Mouse (Mus musculus) embryonic facial prominence, embryonic 14.5 days (tissue): ENCODE data around the gene Ldlrap1. TPM values are rescaled to one million over a fixed set of nuclear protein-coding genes. Genes with fewer than 3 reads are reported as not detected.

ENCODE experiments used
- ATAC-seq: fragments of 200-750 bp; cut with Nextera tagmentation; 2 replicates; pipeline ENCODE4 v1.8.0; 2017; ENCODE audit warnings: low read depth, moderate number of reproducible peaks, moderate TSS enrichment
- DNase-seq: peaks from one replicate; pipeline ENCODE4 v3.0.0-alpha.2; 2015; ENCODE audit warnings: low spot score
- H3K27ac ChIP-seq: fragments of 300-500 bp; sonication (generic); replicated peaks from 2 replicates; pipeline ENCODE4 v1.5.1; 2014; ENCODE audit warnings: low read depth, mild to moderate bottlenecking, low read length, moderate library complexity
- H3K27me3 ChIP-seq: fragments of 300-500 bp; sonication (generic); replicated peaks from 2 replicates; pipeline ENCODE4 v1.6.1; 2014; ENCODE audit warnings: low read length; ENCODE audit not compliant: control insufficient read depth, insufficient read depth
- H3K36me3 ChIP-seq: fragments of 300-500 bp; sonication (generic); 2 replicates; pipeline ENCODE4 v1.6.1; 2014; ENCODE audit warnings: low read length, mixed read lengths; ENCODE audit not compliant: control insufficient read depth, insufficient read depth
- H3K4me1 ChIP-seq: fragments of 300-500 bp; sonication (generic); 2 replicates; pipeline ENCODE4 v1.6.1; 2014; ENCODE audit warnings: antibody characterized with exemption, low read length; ENCODE audit not compliant: control insufficient read depth, insufficient read depth
- H3K4me2 ChIP-seq: fragments of 300-500 bp; sonication (generic); 2 replicates; pipeline ENCODE4 v1.6.1; 2014; ENCODE audit warnings: low read depth, mild to moderate bottlenecking, low read length, moderate library complexity, mixed read lengths
- H3K4me3 ChIP-seq: fragments of 300-500 bp; sonication (generic); 2 replicates; pipeline ENCODE4 v1.5.1; 2014; ENCODE audit warnings: low read depth, mild to moderate bottlenecking, low read length
- H3K9ac ChIP-seq: fragments of 300-500 bp; sonication (generic); 2 replicates; pipeline ENCODE4 v1.6.1; 2014; ENCODE audit warnings: low read depth, mild to moderate bottlenecking, low read length, moderate library complexity, mixed read lengths
- H3K9me3 ChIP-seq: fragments of 300-500 bp; sonication (generic); 2 replicates; pipeline ENCODE4 v1.6.1; 2016; ENCODE audit warnings: low read length; ENCODE audit not compliant: control insufficient read depth
- WGBS: fragments of 180-500 bp; shearing (Covaris S2); extraction: QIAGEN DNeasy Blood & Tissue Kit; methylation state at CpG from one replicate; pipeline ENCODE4 v1.1.7; 2014; 5-methylcytosine and 5-hydroxymethylcytosine counted together
- polyA plus RNA-seq: library from polyadenylated mRNA; unstranded; fragments of >200 nt; fragmentation: Nextera tagmentation; extraction: Ambion mirVana; gene quantifications from 2 replicates; pipeline ENCODE4 v1.2.1, GENCODE M21; 2014

The Ldlrap1 gene
- polyA plus RNA-seq, 1 experiment from 2014 or later = 22.9 TPM

DNA sequence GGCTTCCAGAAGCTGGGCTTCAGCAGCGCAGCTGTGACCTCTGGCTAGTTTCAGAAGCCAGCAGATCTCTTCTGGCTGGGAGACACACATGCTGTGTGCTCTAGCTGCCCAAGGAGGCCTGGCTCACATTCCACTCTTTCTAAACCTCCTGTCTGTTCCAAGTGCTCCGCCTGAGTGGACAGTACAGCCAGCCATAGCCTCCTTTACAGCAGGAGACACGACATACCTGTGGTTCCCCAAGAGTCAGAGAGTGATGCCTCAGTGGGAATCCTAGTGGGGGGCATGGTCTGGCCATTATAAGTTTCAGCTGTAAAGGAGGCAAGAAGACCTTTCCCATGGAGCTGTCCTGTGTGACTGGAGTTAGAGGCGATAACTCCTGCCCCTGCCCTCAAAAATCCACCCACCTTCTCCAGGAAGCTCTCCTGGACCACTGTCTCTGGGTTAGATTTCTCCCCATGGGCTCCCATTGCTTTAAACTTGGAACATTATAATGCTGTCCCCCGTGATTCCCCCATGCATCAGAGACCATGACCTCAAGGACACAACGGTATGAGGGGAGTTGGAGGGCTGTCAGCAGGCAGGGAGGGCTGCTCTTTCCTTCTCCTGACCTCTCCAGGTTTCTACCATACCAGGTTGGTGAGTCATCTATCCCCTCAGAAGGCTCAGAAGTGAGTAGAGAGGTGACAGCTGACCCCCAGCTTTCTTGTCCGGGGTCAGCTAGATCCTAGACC lies 1.4 kb upstream of the Ldlrap1 start:
- Histone ChIP-seq H3K9me3 (no peaks in the 10 kb centered on the region), H3K4me1 (peaks cover 10% of the 10 kb centered on the region), H3K4me2 (no peak overlapping the region), H3K4me3 (no peak overlapping the region), H3K27ac (no peak overlapping the region), H3K27me3 (0 out of 2 replicates have a peak, but pooled peaks cover 2% of the 10 kb centered on the region), H3K9ac (no peak overlapping the region), H3K36me3 (no peaks in the 10 kb centered on the region)
- ATAC-seq (no peak), DNase-seq (no peak)
- WGBS = 64% methylated on average over 7 of the region's 7 CpGs

GRCm38 (mm10) chr4:134768226-134768888 lies 533 bp upstream of the Ldlrap1 start:
- Histone ChIP-seq H3K27me3 (0 out of 2 replicates have a peak, but pooled peaks cover 2% of the 10 kb centered on the region), H3K36me3 (no peaks in the 10 kb centered on the region), H3K9ac (peak overlapping the region; percentile 85), H3K4me1 (peaks cover 10% of the 10 kb centered on the region), H3K27ac (no peak overlapping the region), H3K9me3 (no peaks in the 10 kb centered on the region), H3K4me3 (peak overlapping the region; percentile 81), H3K4me2 (peak overlapping the region; percentile 78)
- WGBS = 9% methylated on average over 21 of the region's 21 CpGs
- ATAC-seq (peak; percentile 39), DNase-seq (peak; percentile 75)

DNA sequence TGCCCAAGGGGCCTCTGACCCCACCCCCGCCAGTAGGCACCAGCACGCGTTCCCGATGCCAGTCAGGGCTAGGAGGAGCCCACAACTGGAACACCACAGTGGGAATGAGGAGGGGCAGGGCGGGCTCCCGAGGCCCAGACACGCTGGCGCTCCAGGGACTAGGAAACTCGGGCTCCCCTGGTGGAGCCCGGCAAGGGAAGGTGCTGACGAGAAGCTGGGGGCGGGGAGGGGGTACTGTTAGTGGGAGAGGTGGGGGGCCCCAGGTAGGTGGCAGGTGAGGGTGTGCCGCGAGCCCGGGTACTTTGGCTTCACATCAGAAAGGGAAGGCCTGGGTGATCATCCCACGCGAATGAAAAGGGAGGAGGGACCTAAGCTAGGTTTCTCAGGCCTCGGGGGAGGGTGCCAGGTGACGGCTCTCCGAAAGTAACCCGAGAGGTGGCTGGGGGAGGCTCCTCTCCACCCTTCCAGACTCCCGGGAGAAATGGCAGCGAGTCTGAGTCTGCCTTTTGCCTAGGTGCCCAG lies 859 bp downstream of the Ldlrap1 start:
- peak; percentile 76 for ATAC-seq
- Histone ChIP-seq H3K36me3 (no peaks in the 10 kb centered on the region), H3K4me2 (peak overlapping the region; percentile 78), H3K9ac (peak overlapping the region; percentile 85), H3K4me1 (peaks cover 10% of the 10 kb centered on the region), H3K27ac (peak overlapping the region; percentile 82), H3K9me3 (no peaks in the 10 kb centered on the region), H3K27me3 (0 out of 2 replicates have a peak, but pooled peaks cover 2% of the 10 kb centered on the region), H3K4me3 (peak overlapping the region; percentile 81)
- WGBS = 1% methylated on average over 21 of the region's 23 CpGs
- peak; percentile 81 for DNase-seq

DNA sequence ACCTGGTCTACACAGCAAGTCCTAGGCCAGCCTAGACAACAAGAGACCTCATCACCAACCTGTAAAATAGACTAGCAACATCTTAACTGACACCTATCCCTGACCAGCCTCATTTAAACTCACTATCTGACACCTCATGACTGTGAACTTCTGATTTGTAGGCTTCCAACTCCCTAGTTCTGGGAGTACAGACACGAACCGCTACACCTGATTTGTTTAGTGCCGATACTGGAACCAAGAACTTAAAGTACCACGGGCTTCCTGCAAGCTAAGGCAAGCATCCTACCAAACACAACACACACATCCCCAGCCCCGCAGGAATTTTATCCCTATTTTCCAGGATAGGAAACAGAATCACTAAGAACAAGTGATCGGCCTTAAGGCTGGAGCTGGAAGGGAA lies 1.5 kb downstream of the Ldlrap1 start:
- Histone ChIP-seq H3K27ac (no peak overlapping the region), H3K27me3 (0 out of 2 replicates have a peak, but pooled peaks cover 2% of the 10 kb centered on the region), H3K4me1 (peaks cover 10% of the 10 kb centered on the region), H3K9ac (peak overlapping the region; percentile 85), H3K36me3 (no peaks in the 10 kb centered on the region), H3K4me3 (peak overlapping the region; percentile 81), H3K4me2 (peak overlapping the region; percentile 78), H3K9me3 (no peaks in the 10 kb centered on the region)
- WGBS = 64% methylated on average over 6 of the region's 6 CpGs
- no peak for ATAC-seq
- no peak for DNase-seq

DNA sequence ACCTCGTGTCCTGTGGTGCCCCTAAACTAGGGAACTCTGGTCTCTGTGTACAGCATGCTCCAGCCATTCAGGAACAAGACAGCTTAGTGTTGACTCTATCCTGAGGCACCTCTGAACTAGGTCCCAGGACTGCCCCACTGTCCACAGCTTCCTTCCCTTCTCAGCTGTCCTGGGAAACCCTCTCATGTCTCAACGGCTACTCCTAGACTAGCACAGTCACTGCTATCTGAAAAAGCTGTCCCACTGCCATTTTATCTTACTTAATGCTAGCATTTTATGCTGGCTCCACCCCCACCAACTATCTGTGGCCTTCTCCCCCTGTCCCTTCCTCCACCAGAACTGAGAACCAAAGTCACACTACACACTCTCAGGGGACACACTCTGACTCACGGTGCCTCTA lies 3.5 kb downstream of the Ldlrap1 start:
- Histone ChIP-seq H3K27ac (no peak overlapping the region), H3K9ac (no peak overlapping the region), H3K36me3 (no peaks in the 10 kb centered on the region), H3K27me3 (0 out of 2 replicates have a peak, but pooled peaks cover 2% of the 10 kb centered on the region), H3K4me3 (no peak overlapping the region), H3K4me1 (peaks cover 14% of the 10 kb centered on the region), H3K9me3 (no peaks in the 10 kb centered on the region), H3K4me2 (no peak overlapping the region)
- 70% methylated on average over 3 of the region's 3 CpGs for WGBS
- DNase-seq = no peak
- ATAC-seq = no peak

GRCm38 (mm10) chr4:134762360-134762759 lies 5.5 kb downstream of the Ldlrap1 start:
- Histone ChIP-seq H3K27ac (0 out of 2 replicates have a peak overlapping the region, but pooled peaks have one; percentile 29), H3K4me1 (peaks cover 14% of the 10 kb centered on the region), H3K27me3 (no peaks in the 10 kb centered on the region), H3K36me3 (no peaks in the 10 kb centered on the region), H3K9ac (peak overlapping the region; percentile 14; the same call in 1 of the 2 replicates), H3K4me3 (no peak overlapping the region), H3K9me3 (no peaks in the 10 kb centered on the region), H3K4me2 (no peak overlapping the region)
- DNase-seq (no peak), ATAC-seq (no peak)
- WGBS = 63% methylated on average over 6 of the region's 6 CpGs

DNA sequence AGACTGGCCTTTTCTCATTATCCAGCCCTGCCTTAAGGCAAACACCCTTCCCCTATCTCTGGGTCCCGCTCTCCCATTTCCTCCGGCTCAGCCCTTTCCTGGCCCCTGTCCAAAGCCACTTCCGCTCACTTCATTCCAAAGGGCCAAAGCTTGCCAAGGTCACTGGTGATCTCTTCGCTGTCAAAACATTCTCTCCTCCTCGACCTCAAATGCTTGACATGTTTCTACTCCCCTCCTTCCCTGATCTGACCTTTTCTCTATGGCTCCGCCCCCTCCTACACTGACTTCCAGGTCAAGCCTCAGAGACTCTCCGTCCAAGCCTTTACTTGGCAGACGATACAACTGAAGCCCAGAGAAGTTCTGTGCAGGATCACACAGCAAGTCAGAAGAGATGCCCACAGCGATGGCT lies 7.0 kb downstream of the Ldlrap1 start:
- H3K4me3 ChIP-seq = no peak overlapping the region
- DNase-seq (peak; percentile 75), ATAC-seq (no peak)
- WGBS = 40% methylated on average over 9 of the region's 9 CpGs
- no peaks in the 10 kb centered on the region for H3K9me3 ChIP-seq
- H3K4me1 ChIP-seq = peaks cover 8% of the 10 kb centered on the region
- H3K4me2 ChIP-seq = no peak overlapping the region
- H3K36me3 ChIP-seq = no peaks in the 10 kb centered on the region
- H3K27ac ChIP-seq = no peak overlapping the region
- H3K27me3 ChIP-seq = no peaks in the 10 kb centered on the region
- H3K9ac ChIP-seq = no peak overlapping the region

- Histone ChIP-seq H3K4me3 (no peak overlapping the region), H3K36me3 (no peaks in the 10 kb centered on the region), H3K9ac (no peak overlapping the region), H3K27ac (no peak overlapping the region), H3K27me3 (no peaks in the 10 kb centered on the region), H3K4me1 (peaks cover 4% of the 10 kb centered on the region; the same call in 1 of the 2 replicates), H3K9me3 (no peaks in the 10 kb centered on the region), H3K4me2 (no peak overlapping the region)
- WGBS = 75% methylated on average over 6 of the region's 6 CpGs
- ATAC-seq = no peak
- no peak for DNase-seq
Measured at GRCm38 (mm10) chr4:134760281-134760680, 7.5 kb downstream of the Ldlrap1 start.
